Mouse (Mus musculus) layer of hippocampus, postnatal 25 days (tissue): ENCODE data around the gene Kif23. TPM values are rescaled to one million over a fixed set of nuclear protein-coding genes. Genes with fewer than 3 reads are reported as not detected.

Experiments used
- DNase-seq, 2 experiments: peaks; one replicate each; pipeline ENCODE4 v3.0.0; 2022; ENCODE audit warnings: mixed read lengths in 2 of 2, low spot score in 1 of 2; ENCODE audit errors: extremely low spot score in 1 of 2
- total RNA-seq, 2 experiments: library from RNA; stranded (reverse); gene quantifications; 2 replicates each; pipeline ENCODE4 v1.2.3; 2021

Kif23 gene
- total RNA-seq, 2 experiments from 2014 or later: 0.85 to 2.6 TPM

DNA sequence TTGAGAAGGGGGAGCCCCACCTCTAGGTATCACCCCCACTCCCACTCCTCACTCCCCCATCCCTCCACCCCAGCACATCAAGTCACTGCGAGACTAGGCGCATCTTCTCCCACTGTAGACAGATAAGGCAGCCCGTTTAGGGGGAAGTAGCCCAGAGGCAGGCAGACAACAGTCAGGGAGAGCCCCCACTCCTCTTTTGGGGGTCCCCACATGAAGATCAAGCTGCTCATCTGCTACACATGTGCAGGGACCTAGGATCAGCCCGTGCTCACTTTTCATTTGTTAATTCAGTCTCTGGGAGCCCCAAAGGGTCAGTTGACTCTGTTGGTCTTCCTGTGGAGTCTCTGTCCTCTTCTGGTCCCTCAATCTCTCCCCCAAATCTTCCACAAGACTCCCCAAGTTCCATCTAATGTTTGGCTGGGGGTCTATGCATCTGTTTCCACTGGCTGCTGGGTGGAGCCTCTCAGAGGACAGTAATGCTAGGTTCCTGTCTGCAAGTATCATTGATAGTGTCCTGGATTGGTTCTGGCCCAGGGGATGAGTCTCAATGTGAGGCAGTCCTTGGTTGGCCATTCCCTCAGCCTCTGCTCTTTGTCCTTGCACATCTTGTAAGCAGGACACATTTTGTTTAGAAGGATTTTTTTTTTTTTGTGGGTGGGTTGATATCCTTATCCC, 38.8 kb downstream of the Kif23 start:
- no peak for DNase-seq

DNA sequence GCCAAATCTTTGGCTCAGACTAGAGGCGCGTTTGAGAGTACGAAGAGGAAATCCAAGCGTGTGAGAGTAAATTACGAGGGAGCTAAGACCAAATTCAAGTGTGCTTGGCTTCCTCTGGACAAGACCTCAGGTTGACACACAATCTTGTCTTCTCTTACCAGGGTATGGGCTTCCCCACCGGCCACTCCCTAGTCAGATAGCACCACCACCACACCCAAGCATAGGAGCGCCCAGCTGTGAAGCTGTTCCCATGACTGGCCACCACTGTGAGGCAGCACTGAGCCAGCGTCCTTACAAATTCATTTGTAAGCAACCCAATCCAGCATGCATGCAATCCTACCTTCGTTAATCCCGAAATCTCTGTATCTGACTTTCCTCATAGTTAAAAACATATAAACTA, 39.7 kb downstream of the Kif23 start:
- DNase-seq: peak in 1 of 2 experiments; percentile 52

DNA sequence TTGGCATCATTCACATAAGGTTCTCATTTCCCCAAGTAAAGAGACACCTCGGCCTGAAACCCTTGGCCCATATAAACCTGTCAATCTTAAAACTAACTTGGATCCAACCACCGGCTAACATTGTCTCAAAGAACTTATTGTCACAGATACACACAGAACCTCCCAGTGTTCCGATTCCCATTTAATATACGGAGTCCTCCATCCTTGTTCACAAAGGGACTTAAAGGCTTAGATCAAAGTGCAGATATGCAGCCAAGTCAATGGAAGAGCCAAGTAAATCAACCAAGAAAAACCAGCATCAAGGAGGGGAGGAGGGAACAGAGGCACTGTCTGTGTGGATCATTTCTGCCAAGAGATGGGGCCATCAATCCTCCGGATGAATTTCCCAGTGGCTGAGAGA, 41.0 kb downstream of the Kif23 start:
- no peak for DNase-seq

DNA sequence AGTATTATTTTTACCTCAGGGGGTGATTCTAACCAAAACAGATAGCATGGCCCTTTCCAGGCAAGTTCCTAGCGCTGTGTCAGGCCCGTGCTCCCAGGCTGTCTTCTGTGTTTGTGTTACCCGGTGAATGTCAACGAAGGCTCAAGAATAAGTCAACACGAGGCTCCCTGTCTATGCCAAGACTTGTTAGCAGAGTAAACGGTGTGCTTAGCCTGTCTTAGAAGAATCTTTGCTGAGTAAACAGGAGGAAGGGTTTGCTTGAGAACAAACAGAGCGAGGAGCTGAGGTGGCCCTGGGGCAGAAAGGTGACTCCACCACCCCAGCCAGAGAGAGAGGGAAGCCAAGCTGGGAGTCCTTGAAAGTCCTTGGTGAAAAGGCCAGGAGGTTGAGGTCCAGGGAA, 42.4 kb downstream of the Kif23 start:
- DNase-seq: no peak

DNA sequence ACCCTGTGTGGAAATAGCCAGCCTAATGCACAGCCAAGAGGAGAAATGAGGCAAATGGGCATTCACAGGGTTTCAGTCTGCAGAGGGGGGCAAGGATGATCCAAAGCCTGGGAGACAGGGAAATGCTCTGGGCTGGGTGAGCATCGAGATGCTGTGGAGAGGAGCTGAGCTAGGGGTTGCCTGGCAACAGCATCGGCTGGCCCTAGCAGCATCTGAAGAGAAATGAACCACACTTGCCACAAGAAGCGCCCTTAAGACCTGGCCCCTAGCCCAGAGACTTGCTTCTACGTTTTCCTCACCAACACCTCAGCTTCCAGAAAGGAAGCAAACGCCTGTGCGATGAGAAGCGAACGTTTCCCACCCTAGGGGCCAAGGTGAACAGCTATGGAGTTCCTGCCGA, 44.1 kb downstream of the Kif23 start:
- no peak for DNase-seq

DNA sequence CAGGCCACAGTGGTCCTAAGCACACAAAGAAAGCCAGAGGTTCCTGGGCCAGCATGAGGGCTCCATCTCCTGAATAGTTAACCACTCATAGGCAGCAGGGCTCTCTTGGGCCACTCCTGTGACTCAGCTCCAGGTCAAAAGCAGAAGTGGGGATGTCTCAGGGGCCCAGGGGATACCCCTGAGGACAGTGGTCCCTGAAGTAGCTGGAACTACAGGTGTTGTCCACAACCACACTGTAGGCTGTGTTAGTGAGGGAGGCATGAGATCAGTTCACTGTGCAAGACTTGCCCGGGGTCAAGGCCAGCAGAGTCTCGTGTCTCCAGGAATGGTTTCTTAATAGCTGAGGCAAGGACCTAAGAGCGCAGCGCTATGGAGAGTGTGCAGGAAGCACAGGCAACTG, 45.0 kb downstream of the Kif23 start:
- DNase-seq: no peak

DNA sequence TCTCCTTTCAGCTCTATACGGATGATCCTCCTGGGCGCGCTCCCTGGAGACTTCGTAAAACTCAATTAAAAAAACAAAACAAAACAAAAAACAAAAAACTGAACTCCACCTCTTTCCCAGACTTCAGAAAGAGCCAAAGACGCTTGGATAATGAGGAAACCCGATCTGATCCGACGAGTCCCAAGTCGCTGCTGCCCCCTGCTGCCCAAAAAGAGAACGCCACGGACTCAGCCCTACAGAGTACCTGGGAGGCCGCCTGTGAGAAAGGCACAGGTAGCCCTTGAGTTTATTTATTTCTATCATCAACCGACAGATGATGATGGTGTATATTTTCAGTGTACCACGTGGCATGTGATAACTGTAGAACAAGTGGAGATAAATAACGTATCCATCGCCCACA, 46.8 kb downstream of the Kif23 start:
- peak; percentile 84 to 97 for DNase-seq

DNA sequence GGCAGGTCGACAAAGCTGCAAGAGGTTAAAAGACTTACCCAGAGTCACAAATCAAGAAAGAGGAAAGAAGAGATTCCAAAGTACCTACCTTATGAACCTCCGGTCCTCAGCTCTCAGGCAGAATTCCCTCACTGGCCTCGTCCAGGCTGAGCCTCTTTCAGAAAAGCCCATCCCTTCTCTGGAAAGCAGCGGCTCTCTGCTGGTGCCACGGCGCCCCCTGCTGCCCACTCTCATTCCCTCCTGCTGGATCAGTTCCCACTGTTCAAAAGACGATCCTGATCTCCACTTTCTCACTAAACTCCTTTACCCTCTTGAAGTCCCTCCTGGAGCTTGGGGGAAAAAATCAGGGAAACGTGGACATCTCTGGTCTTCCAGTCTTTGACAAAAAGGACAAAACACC, 48.2 kb downstream of the Kif23 start:
- peak; percentile 85 to 96 for DNase-seq

DNA sequence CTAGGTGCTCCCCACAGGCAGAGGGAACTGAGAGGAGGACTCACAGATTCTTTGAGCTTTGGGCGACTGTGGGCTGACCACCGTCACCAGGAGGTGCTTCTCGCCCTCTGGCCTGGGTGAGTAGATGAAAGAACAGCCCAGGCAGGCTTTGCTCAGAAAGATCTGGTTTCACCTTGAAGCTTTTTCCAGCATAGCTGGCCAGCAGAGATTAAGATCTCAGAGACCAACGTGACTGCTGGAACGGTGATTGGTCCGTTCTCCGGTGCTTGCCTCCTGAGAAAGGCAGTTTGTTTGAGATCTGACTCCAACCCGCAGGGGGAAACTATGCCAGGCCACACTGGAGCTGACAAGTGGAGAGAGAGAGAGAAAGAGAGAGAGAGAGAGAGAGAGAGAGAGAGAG, 51.6 kb downstream of the Kif23 start:
- no peak for DNase-seq

DNA sequence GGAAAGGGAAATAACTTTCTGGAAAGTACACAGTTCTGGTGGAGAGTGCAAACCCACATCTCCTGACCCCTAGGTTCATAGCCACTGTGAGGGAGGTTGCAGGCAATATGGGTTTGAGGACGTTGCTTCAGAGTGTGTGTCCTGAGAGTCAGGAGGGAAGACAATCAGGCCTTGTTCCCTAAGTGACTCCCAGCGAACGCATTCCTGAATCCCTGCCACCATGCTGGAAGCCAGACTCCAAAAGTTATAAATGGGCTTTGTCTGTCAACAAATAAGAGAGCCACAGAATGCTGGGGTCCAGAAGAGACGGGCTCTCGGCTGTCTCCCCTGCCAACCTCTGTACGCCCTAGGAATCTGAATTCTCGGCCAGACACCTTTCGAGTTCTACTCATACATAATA, 56.7 kb downstream of the Kif23 start:
- DNase-seq: no peak

DNA sequence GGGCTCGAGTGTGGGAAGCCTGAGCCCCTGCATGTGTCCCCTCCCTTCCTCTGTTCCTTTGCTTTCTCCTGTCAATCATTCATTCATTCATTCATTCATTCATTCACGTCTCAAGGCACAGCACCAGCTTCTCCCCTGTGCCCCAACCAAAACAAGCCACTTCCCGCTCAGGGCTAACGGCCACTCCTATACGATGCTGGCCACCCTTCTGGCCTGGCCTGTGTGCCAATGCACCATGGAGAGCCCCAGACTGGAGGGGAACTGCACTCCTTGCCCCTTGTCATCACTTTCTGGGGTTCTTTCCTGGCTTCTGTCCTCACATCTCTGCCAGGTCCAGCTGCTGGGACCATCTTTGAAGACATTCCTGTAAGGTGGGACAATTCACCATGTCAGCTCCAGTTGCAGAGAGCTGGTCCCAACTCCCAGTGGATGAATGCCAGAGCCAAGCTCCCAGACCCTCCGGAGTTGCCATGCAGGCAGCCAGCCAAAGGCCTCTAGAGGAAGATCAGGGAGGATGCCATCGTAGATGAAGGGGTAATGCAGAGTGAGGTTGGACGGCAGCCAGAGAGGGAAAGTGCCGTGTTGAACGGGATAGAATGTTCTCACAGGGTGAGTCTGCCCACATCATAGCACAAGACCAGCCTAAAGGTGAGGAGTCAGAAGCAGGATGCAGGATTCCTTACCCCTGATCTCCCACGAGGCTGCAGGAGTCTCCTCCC, 58.8 kb downstream of the Kif23 start:
- no peak for DNase-seq

DNA sequence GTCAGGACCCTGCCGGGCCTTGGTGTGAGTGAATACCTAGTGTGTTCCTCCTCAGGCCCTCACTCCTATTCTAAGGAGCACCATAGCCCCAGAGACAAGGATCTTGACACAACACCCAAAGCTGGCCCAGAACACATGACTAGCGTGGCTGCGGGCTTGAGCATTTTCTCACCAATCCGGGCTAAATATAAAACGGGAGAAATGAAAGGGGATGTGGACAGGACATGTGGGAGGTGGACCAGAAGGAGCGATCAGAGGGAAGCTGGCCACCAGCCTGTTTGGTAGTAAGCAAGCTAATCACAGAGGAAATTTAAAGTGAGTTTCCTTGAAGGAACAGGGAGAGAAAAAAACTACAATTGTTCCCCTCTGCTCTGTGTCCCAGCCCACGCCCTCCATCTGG, 60.6 kb downstream of the Kif23 start:
- DNase-seq: no peak

DNA sequence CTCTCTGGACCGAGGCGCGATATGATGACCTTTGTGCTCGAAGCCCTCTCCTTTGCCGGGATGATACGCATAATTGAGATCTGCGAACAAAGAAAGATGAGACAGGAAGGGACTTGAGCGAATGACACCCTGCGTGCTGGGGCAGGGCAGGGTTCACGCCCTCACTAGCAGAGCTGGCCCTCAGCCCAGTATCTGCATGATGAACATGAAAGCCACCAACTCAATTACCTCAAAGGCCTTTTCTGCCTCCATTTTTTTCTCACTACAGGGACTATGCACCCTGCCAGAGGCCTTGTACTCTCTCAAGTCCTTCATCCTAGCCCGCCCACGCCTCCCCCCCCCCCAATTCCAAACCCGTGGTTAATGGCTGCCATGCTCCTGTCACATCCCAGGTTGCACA, 61.6 kb downstream of the Kif23 start:
- DNase-seq: no peak

DNA sequence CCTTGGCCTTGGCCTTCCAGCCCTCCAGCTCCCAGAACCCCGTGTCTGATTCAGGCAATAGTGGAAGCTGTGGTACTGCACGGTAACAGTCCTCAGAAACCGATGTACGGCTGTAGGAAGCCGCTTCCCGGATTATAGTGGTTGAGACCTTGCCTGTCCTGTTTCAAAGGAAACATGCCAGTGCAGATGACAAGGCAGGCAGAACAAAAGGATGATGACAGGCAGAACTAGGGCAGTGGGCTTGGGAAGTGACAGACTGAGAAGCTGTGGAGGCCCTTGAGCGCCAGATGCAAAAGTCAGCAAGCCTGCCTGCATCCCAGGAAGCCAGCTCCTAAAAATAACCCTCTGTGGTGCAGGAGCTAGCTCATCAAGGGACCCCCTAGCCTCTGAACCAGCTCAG, 62.2 kb downstream of the Kif23 start:
- DNase-seq: no peak

DNA sequence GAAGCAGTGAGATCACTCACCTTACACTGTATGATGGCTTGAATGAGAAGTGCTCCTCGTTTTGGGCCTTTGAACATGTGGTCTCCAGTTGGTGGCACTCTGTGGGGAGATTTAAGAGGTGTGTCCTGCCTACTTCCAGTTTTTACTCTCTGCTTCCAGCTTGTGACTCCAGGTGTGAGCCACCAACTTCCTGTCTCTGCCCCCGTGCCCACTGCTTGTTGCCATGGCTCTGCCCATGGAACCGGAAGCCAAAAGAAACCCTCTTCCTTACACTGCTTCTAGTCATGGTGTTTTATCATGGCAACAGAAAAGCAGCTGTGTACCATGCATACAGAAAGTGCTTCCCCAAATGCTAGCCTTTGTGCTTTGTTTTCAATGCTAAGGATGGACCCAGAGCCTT, 64.4 kb downstream of the Kif23 start:
- DNase-seq: no peak

DNA sequence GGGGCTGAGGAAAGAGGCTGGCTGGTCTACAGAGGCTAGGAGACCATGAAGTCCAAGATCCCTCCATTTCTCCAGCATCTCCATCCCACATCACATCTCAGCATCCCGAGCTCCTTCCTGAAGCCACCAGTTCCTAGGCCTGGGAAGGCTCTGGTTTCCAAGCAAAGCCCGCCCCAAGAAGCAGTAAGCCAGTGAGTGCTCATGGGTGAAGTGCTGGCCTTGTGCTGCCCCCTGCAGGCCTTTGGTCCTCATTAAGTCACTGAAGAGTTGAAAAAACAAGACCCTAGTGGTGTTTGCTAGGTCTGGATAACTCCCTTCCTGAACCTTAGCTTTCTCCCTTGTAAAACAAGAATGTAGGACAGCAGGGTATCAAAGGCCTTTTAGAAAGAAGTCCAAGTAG, 67.7 kb downstream of the Kif23 start:
- DNase-seq: peak; percentile 39 to 83

DNA sequence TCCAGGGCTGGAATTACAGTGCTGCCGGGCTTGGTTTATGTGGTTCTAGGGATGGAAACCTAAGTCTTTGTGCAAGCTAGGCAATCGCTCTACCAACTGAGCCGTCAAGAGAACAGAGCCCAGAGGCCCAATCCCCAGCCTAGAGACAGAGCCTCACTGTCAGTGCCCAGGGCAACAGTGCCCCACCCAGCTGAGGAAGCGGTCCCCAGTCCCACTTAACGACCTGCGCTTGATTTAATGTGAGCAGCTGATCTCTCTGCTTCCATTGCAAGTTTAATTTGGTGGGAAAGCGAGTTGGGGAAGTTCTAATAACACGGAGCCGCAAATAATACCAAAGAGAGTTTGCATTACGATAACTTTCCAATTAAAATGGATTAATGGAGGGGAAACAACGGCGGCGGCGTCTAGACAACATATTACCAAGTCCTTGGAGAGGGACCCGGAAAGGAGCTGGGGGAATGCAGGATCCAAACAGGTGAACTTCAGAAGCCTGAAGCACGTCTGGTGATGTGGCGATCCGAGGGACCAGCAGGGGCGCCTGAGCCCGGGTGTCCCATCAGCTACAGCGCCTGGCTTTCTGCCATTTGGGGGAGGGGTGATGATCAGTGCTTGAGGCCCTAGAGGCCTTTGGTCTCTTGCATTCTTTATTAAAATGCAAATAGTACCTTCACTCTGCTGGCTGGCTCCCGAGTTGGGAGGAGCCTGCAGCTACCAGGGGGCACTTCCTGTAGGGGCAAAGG, 69.0 kb downstream of the Kif23 start:
- no peak for DNase-seq

DNA sequence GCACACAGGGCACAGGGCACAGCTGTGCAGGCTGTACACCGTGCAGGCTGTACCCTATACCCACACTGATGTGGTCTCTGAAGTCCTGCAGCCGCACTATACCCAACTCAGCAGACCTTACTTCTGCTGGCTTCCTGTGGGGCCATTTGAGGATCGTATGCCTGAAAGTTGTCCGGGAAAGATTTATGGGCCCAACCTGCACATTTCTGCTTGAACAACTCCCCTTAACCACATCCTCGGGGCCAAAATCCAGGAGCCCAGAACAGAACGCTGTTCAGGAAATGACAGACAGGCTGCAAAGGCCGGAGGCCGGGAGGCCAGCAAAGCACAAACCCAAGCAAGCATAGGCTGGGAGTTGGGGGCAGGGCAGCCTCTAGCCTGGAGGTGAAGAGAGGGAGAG, 73.2 kb downstream of the Kif23 start:
- no peak for DNase-seq

DNA sequence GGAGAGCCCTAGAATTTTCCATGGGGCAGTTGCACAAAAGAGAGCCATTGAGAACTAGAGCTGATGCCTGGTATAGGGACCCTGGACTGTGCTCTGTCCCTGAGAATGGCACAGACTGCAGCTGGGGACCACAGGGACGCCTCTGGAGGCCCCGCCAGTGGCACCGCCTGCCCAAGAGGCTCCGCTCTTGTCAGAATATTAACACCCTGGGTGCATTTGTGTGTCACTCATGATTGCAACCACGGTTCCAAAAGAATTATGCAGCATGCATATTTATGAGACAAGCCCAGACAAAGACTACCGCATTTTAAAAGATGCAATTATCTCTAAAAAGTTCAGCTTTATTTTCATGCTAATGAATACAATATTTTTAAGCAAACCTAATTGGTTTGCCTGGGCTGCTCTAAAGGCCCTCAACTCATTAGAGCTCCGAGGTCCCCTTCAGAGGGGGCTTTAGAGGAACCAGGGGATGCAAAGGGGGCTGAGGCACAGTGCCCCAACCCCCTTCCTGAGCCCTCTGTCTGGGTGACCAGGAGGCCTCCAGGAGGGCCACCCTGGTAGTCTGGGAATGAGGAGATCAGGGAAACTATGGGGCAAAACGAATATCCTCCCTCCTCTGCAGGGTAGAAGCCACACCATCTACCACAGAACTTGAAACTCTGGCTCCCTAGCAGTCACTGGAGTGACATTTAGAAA, 74.2 kb downstream of the Kif23 start:
- DNase-seq: no peak

DNA sequence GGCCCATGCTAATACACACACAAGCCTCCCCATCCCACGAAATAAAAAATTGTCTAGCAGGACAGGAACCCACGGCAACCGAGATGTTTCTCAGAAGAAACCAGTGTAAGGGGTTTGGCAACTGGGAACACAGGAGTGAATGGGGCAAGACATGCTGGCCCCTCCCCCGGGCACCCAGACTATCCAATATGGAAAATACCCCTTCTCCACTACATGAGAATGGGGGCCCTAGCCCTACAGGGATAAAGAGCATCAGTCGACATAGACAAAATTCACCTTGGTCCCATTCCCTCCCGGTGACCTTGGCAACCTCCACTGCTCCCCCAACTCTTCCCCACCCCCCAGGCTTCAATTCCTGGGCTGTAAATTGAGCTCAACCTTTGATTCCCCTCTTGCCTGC, 74.7 kb downstream of the Kif23 start:
- DNase-seq: no peak

DNA sequence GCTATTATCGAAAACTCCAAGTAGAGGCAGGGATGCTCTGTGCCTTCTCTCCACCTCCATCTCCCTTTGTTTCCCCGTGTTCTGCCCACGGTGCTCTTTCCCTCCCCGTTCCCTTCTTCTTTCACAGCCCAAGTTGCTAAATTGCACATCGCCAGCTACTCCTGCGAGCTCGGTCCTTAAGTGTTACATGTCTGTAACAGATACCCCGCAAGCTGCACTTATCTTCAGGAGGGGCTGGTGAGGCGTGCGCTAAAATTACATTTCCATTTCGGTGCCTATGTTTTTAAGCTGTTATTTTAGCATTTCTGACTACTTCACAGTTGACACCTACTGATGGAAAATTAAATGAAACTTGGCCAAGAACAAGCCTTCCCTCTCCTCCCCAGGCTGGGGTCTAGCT, 78.9 kb downstream of the Kif23 start:
- no peak for DNase-seq
